Mouse (Mus musculus) mature B cell (primary cell): ENCODE results near the gene Commd8.

Experiments
- in situ Hi-C: fragments of 300-500 bp; cut with MboI; formaldehyde crosslinking; loops from 2 replicates; pipeline ENCODE4 v1.14.3; 2019

Commd8 gene

DNA sequence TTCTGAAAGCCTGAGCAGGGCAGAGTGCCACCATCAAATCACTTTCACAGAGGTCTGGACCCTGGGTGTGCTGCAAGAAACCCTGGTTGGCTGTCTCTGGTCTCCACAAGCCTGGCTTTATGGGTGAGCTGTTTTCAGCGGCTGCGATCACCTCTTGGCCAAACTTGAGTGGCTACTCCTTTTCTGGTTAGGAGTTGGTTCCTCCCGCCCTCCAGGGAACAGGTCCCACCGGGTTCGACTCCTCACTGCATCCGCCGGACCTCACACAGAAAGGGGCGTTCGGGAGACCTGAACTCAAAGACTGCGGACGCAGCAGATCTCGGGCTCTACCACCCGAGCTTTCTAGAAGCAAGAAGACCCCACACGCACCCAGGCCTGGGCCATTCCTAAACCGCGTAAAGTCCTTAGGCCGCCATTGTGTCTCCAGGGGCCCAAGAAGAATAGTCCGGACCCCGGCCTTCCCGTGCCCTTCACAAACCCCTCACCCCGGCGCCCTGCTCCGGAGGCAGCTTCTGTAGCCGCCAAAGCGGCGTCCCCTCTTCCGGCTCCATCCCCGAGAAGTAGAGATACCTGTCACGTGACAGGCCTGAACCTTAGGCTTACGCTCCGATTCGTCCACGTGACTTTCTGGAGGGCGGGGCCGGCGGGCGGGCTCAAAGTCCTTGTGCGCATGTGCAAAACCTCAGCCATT, at the start of gene Commd8:
Commd8 (minus strand) TSS at position 596 of the 691 bp plus-strand sequence.
- in situ Hi-C loops, result no loop called here

DNA sequence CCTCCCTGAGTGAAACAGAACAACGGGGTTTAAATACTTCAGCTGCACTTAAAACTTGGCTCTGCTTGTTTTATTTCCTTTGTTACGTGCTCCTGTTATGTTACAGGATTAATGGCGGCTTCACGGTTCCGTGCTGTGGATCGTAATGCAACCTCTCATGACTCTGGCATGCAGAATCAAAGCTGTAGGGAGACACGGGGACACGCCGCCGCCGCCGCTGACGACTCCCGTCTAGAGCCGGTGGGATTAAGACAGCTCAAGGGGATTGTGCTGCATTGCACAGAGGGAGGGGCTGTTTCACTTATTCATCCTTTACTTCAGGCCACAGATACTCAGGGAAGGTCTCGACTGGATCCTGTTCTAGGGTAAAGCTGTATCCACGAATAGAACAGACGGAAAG, 43.8 kb upstream of the Commd8 start:
- in situ Hi-C loops, result no loop called here

DNA sequence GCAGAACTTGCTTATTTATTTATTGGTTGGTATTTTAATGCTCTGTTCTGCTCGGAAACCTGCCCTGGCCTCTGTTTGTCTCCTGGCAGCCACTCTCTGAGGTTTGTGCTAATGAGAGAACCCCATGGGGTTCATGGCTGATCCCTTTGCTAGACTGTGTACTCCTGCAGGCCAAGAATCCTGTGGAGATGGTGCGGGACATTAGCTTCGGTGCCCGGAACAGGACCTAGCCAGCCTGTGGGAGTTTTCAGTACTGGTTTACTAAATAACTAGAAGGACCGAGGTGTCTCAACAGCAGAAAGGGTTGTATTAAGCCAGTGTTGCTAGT, 42.8 kb upstream of the Commd8 start:
- in situ Hi-C loops, result no loop called here

DNA sequence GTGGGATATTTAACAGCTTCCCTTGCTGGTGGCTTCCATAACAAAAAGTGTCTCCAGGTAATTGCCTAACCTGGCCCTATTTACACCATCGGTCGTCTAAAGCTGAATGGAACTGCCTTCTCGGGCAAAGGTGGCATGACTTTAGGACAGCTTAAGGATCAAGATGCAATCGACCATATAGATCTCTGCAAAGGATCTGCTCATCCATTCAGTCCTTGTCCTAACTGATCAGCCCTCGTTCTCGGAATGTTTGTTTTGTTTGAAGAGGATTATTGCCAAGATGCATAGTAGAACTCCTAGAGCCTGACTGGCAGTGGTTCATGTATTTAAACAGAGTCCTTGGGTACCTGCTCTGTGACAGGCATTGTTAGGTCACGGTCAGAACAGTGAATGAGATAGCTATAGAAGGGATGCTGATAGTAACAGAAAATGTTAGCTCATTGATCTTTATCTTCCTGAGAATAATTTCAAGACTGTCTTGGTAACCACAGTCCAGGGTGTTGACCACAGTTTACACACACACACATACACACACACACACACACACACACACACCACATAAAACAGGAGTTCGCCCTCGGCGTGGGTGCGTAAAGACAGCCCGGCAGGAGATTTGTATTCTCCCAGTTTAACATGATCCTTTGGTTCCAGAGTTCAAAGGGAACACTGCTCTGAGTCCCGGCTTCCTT, 42.3 kb upstream of the Commd8 start:
- in situ Hi-C loops, result no loop called here

DNA sequence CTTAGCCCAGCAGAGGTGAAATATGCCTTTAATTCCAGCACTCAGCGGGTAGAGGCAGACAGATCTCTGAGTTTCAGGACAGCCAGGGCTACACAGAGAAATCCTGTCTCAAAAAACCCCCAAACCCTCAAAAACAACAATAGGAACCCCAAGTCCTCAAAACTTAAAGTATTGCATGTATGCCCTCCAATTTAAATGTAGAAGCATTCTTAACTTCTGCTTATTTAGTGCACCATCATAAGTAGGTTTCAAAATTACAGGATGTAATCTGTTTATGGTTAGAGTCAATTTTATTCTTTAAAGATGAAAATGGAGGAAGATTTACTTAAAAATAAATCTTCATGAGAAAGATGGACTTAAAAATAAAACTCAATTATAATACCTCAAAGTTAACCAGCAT, 40.5 kb upstream of the Commd8 start:
- in situ Hi-C loops, result no loop called here

DNA sequence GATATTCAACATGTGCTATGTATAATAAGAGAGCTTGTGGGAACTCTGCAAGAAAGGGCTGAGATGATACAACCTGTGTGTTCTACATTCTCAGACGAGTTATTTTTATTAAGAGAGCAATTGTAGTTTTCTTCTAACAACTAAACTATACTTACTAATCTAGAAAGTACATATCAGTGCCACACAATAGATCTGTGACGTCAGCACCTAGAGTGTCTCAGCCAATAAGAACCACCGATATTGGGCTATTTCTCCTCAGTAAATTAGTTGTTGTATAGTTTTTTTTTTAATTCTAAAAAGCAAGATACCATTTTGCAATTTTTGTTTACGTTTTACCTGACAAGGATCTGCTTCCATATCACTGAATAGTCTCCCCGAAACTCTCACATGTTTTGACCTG, 37.3 kb upstream of the Commd8 start:
- in situ Hi-C loops, result no loop called here

DNA sequence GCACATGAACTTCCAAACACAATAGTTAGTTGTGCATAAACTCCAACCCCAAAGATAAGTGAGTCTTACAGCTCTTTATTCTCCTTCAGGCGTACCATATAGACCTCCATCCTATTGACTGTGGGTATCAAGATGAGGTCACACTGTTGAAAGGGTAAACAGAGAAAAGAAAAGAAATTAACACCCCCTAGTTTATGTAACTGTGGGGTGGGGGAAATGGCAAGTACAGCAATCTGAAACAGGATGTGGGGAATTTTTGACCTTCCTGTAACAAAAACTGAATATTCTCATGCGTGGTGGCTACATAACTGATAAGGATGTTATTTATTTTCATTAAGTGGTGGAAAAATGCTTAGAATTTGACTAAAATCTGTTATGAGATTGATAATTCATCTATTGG, 36.5 kb upstream of the Commd8 start:
- in situ Hi-C loops, result no loop called here

DNA sequence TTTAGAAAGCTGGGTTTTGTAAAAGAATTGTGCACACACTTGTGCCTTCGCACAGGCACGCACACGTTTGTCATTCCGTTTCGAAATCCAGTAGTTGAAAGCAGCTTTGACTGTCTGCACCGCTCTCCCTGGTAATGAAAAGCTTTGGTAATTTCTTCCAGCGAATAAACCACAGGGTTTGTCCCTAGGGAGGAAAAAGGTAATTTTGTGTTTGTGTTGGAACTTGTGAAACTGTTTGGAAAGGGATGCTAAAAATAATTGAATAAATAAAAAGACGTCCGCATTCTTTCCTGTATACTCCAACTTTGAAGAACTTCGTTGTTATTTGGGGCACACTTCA, 35.7 kb upstream of the Commd8 start:
- in situ Hi-C loops, result no loop called here

DNA sequence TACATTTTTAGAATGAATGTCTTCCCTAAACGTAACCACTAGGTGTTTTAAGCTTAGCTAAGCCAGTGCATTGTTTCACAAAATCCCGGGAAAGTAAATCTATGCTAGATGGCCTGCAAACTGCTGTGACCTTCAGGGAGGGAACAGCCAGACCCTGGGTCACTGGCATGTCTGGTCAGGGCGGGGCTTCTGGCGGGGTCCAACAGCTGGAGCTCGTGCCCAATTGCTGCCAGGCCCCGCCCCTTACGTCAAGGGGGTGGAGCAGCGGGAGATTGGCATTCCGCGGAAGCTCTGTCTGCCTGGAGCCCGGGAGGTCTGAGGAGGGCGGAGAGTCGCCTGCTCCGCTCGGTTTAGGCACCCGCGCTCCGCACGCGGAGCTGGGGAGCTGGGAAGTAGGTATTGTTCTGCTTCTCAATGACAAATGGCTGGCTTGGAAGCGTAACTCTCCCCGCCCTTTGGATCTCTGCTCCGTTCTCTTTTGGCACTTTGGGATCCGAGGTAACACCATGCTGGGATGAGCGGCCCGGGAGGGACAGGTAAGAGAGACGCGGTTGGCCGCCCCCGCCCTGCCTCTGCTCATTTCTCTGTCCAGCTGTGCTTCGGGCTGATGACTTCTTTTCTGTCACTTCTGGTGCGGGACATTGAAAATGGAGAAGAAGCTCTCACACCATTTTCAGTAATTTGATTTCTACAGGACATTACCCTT, 35.2 kb upstream of the Commd8 start:
- in situ Hi-C loops, result no loop called here

DNA sequence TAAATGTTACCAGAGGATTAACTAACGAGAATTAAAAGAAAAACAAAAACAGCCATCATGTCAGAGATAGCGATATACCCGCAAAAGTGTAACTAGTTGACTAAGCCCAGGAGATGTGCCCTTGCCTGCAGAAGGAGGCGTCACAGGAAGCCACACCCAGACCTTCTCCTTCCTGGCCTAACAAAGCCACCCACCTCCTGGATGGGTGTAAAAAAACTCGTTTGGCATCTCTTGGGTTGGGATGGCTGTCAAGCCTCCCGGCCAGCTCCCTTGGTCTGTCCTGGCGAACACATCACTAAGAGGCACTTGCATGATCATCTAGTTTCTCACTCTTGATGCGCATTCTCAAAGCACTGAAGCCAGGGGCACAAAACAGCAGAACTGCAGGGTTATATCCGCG, 34.0 kb upstream of the Commd8 start:
- in situ Hi-C loops, result no loop called here

DNA sequence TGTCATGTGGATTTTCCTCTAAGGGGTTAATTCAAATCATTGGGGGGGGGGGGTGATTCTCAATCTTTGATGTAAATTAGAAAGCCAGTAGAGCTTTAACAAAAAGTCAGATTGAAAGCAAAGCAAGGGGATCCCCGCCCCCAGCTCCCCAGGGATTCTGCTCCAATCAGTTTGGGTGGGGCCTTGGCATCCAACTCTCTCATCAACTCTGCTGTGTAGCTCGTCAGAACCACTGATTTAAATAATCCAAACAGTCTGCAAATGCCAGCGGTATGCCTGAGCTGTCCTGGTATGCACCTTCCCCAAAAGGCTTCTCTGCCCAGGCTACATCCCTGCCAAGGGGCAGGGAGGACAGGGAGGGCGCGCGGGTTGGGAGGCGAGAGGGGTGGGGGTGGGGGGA, 33.6 kb upstream of the Commd8 start:
- in situ Hi-C loops, result no loop called here

DNA sequence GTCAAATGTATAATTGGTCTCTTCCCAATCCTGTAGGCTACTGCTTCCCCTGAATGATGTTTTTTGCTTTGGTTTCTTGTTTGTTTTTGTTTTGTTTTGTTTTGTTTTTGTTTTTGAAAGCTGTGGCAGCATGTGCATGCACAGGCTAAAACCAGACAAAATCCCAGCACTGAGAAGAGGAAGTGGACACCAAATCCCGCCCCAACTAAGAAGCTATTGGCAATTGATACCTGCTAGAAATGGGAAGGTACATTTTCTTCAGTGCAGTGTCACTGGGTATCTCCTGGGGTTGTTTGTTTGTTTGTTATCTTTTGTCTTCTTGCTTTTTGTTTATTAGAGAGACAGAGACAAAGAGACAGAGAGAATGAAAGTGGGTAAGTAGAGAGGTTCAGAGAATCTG, 27.5 kb upstream of the Commd8 start:
- in situ Hi-C loops, result no loop called here

DNA sequence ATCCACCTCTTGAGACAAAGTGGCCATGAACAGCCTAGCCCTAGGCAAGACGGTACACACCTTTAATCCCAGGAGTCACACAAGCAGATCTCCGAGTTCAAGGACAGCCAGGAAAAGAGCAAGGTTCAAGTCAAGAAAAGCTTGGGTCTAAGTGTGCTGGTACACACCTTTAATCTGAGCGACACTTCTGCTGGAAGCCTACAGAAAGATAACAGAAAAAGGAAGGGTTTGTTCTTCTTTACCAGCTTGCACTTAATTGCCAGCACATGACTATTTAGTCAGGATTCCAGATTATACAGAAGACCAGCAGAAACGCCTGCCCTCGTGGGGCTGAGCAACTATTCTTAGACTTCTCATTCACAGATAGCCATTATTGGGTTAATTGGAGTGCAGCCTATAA, 23.9 kb upstream of the Commd8 start:
- in situ Hi-C loops, result no loop called here

DNA sequence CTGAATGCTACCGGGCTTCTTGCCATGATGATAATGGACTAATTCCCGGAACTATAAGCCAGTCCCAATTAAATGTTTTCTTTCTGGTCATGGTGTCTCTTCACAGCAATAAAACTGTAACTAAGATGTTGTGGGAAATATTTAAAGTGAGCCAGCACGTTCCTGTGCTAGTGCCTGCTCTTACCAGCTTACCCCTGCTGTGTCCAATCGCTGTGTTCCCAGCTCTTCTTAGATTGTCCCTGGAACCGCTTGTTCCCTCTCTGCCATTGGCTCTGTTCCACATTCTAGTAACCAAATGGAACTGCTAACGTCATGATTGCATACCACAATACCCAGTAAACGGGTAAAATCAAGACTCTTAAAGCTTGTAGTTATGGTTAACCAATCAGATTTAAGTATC, 23.2 kb upstream of the Commd8 start:
- in situ Hi-C loops, result no loop called here

DNA sequence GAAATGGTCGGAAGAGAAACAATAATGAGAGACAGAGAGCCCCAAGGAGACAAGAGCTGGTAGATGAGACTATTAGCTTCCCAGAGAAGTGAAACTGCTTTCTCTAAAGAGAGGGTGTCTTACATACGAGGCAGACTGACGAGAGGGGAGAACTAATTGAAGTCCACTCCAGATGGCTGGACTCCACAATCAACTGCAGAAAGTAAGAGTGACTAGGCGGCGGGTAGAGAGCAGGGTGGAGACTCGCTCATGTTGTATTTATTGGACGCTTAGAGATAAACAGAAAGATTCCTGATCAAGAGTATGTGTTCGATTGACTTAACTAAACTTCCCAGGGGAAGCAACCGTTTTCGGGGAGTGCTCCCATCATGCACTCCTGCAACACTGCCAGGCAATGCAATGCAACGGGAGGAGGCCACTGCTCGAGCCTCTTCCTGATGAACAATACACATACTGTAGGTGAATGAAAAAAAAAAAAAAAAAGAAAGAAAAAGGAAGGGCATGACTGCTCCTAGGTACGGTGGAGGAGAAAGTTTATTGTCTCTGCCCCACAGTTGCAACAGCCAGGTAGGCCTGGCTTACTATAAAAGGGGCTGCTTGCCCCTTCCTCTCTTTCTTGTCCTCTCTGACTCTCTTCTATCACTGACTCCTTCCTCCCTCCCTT, 16.6 kb upstream of the Commd8 start:
- in situ Hi-C loops, result no loop called here

DNA sequence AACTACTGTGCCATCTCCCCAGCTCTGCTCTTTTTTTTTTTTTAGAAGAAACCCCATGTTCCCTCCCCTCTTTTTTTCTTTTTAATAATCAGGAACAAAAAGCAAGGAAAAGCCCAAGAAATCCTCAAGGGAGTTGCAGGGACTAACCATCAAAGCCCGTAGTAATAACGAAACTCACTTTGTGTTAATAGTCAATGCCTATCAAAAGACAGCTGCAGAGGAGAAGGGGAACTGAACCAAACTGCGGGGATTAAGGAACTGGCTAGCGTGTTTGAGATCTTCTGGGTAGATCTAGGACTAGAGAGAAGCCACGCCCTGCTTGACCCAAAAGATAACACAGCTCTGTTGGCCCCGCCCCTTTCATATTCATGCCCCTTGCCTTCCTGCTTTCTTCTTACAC, 15.9 kb upstream of the Commd8 start:
- in situ Hi-C loops, result no loop called here

DNA sequence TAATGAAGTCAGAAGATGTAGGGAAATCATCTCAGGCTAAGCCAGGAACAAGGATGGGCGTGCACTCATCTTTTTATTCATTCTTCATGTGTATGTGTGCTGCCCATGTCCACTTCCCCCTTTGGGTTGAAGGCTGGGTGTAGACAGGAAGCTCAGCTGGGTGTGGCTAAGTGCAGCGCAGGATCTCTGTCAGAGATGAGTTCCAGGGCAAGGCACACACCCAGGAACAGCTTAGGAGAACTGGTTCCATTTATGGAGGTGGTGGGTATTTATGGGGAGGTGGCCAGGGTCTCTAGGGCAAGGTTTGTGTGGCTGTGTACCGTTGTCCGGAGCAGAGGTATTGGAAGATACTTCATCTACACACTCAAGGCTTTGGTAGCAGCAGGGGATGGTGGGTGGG, 14.8 kb upstream of the Commd8 start:
- in situ Hi-C loops, result no loop called here

DNA sequence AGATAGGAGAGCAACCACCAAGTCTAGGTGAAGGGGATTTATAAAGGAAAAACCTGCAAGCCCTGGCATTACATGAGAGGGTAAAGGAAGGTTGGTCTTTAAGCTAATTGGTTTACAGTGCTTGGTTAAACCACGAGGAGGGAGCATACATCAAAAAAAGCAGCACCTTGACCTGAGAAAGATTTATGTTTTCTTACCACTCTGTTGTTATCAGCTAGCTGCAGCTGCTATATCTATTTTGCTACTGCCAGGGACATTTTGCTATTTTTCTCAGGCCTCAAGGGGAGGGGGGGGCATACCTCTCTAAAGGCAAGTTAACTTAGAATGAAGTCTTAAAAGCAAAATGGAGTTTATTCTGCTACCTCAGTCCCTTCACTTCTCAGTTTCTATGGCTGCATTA, 13.2 kb upstream of the Commd8 start:
- in situ Hi-C loops, result no loop called here

DNA sequence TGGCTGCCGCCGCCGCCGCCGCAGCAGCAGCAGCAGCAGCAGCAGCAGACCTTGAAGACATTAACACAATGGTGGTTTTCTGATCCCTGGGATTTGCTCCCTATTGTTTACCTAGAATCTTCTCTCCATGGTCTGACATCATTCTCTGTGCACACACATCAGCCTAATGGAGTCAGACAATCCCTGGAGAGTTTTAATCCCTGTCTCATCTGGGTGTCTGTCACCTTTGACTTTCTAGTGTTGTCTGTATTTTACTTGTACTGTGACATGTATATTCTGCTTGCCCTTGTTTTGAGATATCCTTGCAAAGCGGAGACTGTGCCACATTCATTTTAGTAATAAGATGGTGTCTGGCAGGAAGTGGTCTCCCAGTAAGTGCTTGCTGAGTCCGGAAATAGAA, 7.5 kb upstream of the Commd8 start:
- in situ Hi-C loops, result loop anchor here (10.0 kb wide), 1 partner anchor 89 kb away; no protein-coding TSS in a partner anchor

DNA sequence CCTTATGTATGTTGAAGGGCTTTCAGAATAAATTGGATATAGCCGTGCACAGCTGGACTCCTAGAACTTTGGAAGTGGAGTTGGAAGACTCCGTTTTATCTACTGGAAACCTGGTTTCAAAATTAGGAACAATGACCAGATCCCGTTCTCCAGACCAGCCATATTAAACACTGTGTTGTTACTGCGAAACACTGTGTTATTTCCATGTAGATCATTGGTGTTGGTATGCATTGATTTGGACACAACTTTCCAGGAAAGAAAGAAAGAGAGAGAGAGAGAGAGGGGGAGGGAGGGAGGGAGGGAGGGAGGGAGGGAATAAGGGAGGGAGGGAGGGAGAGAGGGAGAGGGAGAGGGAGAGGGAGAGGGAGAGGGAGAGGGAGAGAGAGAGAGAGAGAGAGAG, 7.1 kb upstream of the Commd8 start:
- in situ Hi-C loops, result loop anchor here (10.0 kb wide), 1 partner anchor 90 kb away; no protein-coding TSS in a partner anchor

DNA sequence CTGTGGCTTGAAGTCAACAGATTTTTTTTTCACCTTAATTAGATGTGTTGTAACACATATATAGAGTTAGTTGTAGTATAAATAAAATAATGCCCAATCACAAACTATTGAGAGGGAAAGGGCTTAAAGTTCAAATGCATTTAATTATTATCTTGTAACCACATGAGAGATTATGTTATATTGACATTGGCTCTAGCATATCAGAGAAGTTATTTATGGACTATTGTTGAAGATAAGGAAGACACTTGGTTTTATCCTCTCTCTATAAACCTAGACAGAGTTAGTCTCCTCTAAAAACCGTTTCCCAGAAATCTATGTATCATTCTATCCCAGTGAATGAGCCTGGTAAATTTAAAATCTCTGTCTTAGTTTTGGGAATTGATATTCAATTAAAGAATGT, 5.5 kb upstream of the Commd8 start:
- in situ Hi-C loops, result loop anchor here (10.0 kb wide), 1 partner anchor 91 kb away; no protein-coding TSS in a partner anchor

DNA sequence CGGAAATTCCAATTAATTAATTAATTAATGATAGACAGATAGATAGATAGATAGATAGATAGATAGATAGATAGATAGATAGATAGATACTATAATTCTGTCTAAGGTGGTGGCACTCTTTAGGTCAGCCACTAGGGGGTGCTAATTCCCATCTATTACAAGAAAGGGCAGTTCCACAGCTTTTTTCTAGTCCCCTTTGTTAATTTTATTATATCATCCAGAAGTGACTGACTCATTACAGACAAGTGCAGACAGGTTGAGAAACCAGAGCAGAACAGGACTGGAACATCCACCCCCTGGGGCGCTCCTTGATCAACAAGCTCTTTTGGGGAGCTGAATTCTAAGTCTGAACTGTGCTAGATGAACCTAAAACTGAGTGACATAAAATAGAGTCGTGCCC, 4.7 kb upstream of the Commd8 start:
- in situ Hi-C loops, result loop anchor here (10.0 kb wide), 1 partner anchor 92 kb away; no protein-coding TSS in a partner anchor

DNA sequence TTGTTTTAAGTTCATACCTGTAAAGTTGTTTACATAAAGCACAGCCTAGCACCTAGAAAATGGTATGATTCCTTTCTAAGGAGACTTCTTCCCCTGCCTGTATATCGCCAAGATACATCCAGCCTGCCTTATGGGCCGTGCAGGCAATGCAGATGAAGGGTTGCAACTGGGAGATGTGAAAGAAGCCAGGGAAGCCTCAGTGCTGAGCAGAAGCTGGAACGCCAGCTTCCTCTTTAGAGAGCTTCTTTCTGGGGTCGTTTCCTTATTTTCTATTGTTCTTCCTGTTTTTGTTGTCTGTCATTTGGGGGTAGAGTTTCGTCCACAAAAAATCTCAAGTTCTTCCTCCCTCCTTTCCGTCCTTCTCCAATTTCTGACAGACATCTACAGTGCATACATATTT, 2.1 kb upstream of the Commd8 start:
- in situ Hi-C loops, result loop anchor here (10.0 kb wide), 1 partner anchor 95 kb away; no protein-coding TSS in a partner anchor
